Mouse (Mus musculus) effector memory CD4-positive, alpha-beta T cell, adult 7 months (primary cell): ENCODE data around the gene Sclt1. TPM values are rescaled to one million over a fixed set of nuclear protein-coding genes. Genes with fewer than 3 reads are reported as not detected.

Experiments used
- polyA plus RNA-seq: library from polyadenylated mRNA; unstranded; fragments of 100-300 nt; shearing (Covaris generic); gene quantifications from one replicate; pipeline ENCODE4 v1.2.1, GENCODE M21; 2017

Gene Sclt1
- 9.8 TPM for polyA plus RNA-seq

DNA sequence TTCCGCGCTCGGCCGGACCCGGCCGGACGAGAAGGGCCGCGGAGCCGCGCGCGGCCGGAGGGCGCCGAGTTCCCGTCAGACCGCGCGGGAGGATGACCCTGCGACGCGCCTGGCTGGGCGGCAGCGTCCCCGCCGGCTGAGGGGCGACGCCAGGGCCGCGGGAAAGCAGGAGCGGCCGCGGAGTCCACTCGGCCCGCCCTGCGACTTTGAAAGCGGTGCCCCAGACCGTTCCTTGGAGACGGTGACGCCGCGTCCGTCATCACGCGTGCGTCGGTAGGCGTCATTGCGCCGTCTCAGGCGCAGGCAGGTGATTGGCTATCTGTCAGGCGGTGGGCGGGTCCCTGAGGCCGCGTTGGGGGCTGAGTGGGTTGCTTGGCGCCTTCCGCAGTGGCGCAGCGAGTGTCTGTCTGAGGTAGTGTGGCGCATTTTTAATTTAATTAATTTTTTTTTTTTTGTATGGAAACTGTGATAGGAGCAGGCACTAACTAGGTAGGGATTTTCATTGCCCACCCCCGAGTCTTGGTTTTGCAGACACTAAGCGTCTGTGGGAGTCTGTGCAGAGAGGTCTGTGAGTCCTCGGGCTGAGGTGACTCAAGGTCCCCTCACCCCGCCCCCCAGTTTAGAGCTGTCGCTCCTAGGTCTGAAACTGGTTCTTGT lies at the start of gene Sclt1, which contains the start of gene D3Ertd751e:
Gene Sclt1, minus strand, starts transcription at position 237 of the 657 bp plus-strand sequence.
Gene D3Ertd751e, plus strand, starts transcription at position 334 of the 657 bp plus-strand sequence.

Other genes with a start within 250 kb of the Sclt1 start
- 34.9 TPM for gene Jade1, start 186.8 kb downstream of the Sclt1 start, polyA plus RNA-seq
- gene D3Ertd751e, start 97 bp upstream of the Sclt1 start, polyA plus RNA-seq, result 12.9 TPM